Mouse (Mus musculus) kidney, postnatal 36 days (tissue): ENCODE data around the gene Rragd.
"Not testable (repeated sequence)": the region's sequence is repeated elsewhere in the genome, so short reads cannot be mapped to it uniquely, and the experiment has no call there.

Experiments used
- DNase-seq, 2 experiments: peaks; one replicate each; pipeline ENCODE4 v3.0.0; 2021 to 2022; ENCODE audit warnings: mixed read lengths in 2 of 2

Rragd gene

DNA sequence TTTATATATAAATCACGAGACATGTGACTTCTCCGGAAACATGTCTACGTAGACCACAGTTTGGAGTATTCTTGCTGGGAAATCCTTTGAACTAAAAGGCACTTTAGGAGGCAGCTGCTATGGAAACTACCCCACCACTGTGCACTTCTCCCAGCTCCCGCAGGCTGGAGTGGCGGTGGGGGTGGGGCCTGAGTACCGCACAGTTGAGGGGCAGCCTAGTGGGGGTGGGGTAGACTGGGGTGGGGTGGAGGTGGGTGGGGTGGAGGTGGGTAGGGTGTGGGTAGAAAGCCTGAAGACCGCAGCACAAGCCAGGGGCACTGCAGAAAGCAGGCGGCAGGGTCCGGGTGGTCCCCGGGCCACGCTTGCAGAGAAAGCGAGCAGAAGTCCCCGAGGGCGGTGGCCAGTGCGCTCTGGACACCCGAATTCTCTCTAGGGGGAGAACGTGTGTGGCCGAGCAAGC lies at the start of gene Rragd:
Gene Rragd (plus strand): TSS at position 322 of the 460 bp plus-strand sequence.
- peak; percentile 17 to 52 for DNase-seq

DNA sequence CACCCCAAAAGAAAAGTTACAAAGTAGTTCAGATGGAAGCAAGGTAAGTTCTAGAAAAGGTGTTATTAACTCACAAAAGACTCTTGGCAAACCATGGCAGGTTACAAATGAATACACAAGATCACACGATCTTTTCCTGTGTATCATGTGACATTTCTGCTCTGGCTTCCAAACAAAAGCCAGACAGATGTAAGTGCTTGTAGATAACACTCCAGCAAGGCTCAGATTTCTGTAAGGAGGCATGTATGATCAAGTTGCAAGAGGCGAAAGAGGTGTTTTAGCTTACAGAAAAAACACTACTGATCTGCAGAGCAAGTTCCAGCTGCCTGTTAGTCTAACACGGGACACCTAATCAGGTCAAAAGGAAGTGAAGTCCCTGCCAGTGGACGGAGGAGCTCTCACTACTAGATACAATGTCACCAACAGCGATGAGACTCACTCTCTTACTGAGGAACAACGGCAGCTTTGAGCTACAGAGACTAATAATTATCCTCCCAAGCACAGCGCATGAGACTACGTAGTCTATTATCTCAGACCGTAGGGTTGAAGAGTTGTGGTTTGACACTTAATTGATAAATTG lies 46.0 kb upstream of the Rragd start:
- DNase-seq: no peak

DNA sequence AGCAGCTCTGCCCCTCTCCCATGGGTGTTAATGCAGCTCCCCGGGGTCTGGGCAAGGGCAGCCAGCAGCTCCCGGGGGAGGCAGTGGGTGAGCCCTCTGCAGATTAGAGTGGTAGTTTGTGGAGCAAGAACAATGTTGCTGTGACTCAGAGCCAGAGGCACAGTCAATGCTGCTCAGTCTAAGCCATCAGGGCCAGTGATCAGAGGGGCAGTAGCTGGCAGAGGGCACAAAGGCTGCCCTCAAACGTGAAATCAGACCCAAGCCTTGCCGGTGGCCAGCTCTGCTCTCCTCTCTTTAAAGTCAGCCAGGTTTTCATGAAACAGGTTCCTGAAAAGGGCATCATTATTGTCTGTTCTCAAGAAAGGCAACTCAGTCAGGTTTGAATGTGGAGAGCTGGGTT lies 43.3 kb upstream of the Rragd start:
- no peak for DNase-seq

DNA sequence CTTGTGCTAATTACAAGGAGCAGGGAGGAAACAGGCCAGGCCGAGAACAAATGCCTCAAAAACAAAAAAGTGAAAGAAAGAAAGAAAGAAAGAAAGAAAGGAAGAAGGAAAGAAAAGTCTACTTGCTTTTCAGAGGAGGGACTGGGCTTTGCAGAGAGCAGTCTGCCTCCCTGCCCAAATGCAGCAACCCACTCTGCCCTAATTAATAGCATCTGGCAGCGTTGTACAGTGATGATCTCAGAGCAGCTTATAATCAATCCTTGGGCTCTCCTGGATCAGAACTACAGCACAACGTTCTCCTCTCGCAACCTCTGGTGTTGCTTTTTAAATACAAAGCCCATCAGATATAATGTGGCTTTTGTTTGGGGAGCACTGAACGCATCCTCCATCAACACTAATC lies 42.9 kb upstream of the Rragd start:
- DNase-seq: no peak

DNA sequence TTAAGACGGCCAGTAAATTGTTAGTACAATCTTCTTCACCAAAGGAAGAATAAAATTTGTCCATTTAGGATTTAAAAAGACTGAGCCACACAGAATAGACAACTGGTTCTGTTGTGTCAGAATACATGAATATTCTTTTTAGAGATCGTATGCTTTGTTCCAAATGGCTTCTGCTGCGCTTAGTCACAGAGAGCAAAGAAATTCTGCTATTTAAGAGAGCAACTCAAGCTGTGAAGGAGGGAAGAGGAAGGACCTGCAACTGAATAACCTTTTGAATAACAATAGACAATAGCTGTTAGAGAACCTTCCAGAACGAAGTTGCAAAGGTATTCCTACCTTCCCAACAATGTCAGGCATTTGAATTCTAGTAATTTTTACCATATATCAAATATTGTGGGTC lies 41.9 kb upstream of the Rragd start:
- no peak for DNase-seq

DNA sequence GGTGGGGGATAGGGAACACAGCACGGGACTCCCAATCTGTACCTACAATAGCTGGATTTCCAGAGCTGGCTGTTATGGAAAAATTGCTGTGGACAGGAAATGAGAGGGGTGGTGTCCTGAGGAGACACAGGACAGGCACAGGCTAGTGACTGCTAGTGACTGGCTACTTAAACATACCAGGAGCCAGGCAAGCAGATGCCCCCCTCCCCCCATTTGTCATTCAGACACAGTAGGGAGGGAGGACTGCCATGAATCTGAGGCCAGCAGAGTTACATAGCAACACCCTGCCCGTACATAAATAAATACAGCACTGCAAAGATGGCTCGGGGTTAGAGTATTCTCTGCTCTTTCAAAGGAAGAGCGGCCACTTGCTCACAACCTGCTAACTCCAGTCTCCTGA lies 35.2 kb upstream of the Rragd start:
- DNase-seq: no peak

DNA sequence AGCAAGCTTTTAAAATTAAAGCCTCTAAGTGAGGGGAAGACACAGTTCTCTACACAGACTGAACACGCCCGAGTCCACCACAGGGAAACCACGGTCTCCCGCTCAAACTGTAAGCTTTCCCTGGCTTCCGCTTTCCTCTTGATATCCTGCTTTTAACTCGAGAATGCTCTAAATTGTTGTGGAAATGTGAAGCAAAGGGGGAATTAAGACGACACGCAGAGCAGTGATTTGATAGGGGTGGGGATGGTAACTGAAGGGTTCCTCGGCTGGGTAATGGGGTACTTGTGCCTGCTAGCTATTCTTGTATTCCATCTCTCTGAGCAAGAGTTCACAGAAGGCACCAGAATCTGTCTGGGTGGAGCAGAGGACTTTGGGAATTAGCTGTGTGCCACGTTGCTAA lies 34.1 kb upstream of the Rragd start:
- DNase-seq: no peak

DNA sequence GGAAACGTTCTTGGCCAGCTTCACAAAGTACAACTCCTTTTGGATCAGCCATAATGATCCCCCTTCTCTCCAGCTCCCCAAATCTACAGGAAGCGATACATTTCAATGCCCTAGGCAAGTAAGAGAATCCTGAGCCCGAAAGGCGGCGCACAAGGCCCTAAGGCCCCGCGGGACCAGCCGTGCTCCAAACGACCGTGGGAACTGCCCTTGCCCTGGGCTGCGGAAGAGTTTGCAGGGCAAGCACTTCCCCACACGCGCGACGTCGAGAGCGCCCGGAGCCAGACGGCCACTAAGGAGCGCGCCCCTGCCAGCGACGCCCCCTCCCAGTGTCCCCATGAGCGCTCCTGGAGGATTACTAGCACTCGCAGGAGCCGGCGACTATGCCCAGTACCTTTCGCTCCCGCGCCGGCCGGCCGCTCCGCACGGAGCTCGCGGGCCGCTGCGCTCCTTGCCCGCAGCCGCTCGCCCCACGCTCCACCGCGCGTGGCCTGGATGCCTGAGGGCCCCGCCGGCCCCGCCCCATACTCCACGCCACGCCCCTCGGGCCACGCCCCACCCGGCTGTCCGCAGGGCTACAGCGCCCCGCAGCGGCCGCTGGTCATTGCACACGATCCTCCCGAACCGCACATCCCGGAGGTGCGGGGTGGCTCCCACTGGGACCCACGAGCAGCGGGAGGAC lies 32.3 kb upstream of the Rragd start, which contains the start of gene Ankrd6:
Gene Ankrd6 (minus strand): TSS at position 486 of the 679 bp plus-strand sequence.
- DNase-seq: peak; percentile 56 to 88

DNA sequence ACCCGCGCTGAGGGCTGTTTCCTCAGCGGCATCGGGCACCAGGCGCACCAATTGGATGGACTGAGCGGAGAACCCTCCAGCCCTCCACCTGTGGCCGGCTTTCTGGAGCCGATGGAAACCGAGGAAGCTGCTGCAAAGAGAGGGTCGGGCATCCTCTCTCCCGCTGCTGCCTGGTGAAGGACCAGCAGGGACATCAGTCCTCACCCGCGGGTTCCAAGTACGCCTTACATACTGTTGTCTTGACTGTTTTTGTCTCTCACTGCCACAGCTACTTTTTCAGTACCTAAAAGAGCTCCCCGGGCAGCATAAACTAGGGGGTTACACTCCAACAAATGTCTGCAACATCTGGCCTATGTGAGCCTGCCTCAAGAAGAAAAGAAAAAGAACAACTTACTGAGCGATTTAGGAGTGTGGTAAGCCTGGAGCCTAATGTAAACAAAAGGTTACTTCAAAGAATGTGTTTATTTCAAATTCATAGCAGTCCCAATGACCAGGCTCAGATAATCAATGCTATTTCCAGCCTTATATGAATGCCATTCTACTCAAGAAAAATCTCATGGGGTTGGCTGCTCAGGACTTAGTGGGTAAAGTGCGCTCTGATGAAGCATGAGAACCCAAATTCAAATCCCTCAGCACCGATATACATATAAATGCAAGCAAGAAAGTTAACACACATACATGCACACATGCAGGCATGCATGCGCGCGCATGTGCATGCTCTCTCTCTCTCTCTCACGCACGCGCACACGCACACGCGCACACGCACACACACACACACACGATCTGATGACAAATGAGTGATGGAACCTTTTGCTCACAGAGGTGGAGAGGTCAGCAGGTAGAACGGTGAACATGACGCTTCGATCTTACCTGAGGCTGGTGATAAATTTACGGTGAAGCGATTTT lies 31.5 kb upstream of the Rragd start:
- no peak for DNase-seq

DNA sequence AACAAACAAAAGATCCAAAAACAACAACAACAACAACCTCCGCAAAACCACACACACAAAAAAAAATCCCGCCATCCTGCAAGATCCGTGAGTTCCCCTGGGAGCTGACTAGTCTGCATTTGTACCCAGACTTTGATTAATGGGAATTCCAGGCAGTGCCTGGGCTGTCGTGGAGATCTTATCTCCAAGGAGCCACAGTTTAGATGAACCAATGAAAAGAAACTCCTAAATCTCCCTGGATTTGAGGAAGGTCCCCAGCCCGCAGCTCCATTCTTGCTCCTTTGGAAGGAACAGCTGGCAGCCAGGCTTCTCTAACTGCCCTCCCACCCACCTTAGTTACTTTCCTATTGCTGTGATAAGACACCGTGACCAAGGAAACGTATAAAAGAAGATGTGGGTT lies 30.2 kb upstream of the Rragd start:
- no peak for DNase-seq

DNA sequence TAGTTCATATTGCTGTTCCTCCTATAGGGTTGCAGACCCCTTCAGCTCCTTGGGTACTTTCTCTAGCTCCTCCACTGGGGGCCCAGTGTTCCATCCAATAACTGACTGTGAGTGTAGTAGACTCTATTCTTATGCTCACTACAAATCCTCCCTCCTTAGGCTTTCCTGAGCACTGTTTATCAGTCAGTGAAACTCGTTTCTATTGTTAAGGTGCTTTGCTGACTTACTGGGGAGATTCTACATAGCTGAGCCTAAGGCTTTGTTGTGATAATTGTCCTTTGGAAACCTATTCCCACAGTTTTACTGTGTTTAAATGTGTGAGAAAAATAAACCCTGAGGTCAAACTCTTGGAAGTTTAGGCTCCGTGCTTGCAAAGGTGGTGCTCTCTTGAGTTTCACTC lies 26.4 kb upstream of the Rragd start:
- DNase-seq: no peak

DNA sequence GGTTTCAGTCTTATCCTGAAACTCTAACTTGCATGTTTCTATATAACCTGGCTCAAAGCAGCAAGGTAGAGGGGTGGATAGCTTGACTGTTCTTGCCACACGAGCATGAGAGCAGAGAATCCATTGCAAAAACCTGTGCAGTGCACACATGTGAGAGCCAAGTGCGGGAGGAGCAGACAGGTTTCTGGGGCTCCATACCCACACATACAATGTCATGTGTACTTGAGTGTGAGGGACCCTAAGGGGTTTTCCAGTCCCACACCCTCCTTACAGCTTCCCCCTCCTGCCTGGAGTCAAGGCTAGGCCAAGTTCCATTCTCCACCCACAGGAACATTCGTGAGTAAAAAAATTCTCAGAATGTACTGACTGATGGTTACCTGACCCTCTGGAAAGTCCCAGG lies 21.4 kb upstream of the Rragd start:
- no peak for DNase-seq

DNA sequence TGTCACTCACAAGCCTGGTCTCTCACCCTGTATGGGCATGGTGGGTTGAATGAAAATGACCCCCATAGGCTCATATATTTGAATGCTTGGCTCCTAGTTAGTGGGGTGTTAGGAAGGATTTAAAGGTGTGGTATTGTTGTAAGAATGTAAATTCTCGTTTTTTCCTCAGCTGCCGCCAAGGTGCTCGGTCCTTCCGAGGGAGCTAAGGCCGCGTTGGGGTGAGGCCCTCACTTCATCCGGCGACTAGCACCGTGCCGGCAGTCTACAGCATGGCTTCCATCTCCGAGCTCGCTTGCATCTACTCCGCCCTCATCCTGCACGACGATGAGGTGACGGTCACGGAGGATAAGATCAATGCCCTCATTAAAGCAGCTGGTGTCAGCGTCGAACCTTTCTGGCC lies 18.2 kb upstream of the Rragd start:
- not testable (repeated sequence) for DNase-seq

DNA sequence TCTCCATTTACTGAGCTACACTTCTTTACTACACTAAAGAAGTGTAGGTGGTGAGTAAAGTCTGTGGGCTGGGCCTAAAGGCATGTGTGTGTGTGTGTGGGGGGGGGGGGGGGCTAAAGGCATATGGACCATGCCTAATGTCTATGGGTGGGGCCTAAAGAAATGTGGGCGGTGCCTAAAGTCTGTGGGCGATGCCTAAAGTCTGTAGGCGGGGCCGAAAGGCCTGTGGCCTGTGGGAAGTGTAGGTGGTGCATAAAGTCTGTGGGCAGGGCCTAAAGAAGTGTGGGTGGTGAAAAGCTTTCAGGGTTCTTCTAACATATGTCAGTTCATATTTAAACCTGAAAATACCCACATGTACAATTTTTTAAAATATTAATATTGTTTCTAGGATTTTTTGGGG lies 5.5 kb upstream of the Rragd start:
- no peak for DNase-seq

DNA sequence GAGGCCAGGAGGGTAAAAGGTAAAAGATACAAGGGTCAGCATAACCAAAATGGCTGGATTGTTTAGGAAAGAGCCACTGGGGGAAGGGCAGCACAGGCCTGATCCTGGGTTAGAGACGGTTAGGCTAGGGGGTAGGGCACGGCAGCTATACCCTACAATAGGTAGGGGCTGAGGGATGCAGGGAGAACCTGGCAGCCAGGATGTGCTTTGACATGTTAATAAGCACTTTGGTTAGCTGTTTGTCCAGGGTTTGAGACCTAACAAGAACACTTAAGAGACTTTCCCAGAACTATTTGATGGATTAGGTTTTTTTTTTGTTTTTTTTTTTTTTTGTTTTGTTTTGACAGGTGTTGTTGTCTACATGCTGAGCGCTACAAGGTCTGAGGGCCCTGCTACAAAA lies 2.8 kb upstream of the Rragd start:
- DNase-seq: no peak

DNA sequence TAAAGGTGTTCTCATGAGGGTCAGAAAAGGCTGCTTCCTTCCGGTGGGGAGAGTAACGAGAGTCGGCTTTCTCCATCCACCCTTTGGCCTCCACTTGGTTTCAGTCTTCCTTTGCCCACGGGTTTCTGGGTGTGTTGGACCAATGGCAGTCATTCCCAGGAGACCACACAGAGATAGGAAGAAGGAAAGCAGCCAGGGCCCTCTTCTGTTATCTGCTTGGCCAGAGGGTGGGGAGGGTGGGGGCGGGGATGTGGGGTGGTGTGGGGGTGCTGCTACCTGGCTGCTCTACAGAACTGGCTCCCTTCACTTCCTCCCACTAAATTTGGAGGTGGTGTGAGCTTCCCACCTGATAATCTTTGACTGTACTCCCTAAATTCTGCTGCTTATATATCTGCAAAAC lies 1.2 kb upstream of the Rragd start:
- DNase-seq: no peak

DNA sequence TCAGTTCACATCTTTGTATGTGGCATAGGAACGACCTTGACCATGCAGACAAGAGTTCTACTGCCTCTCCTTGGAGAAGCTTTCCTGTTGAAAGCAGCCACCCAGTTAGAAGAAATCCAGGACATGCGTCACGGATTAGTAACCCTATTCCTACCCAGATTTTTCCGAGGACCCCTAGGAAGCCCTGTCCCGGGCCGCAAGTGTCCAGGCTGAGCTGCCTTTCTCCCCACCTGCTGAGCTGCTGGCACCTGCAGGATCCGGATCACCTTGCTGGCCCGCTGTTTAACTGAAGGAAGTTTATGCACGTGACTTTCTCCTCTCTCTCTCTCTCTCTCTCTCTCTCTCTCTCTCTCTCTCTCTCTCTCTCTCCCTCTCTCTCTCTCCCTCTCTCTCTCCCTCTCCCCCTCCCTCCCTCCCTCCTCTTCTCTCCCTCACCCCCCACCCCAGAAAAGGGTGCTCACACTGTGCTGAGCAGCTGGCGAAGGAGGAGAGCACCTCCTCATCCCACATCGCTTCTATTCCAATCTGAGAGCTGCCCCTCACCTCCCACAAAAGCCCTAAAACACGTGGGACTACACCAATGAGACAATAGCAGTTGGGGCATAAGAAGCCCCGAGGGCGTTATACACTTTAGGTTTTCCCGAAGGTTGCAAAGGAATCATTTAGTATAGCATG lies 659 bp upstream of the Rragd start:
- peak; percentile 46 to 47 for DNase-seq

DNA sequence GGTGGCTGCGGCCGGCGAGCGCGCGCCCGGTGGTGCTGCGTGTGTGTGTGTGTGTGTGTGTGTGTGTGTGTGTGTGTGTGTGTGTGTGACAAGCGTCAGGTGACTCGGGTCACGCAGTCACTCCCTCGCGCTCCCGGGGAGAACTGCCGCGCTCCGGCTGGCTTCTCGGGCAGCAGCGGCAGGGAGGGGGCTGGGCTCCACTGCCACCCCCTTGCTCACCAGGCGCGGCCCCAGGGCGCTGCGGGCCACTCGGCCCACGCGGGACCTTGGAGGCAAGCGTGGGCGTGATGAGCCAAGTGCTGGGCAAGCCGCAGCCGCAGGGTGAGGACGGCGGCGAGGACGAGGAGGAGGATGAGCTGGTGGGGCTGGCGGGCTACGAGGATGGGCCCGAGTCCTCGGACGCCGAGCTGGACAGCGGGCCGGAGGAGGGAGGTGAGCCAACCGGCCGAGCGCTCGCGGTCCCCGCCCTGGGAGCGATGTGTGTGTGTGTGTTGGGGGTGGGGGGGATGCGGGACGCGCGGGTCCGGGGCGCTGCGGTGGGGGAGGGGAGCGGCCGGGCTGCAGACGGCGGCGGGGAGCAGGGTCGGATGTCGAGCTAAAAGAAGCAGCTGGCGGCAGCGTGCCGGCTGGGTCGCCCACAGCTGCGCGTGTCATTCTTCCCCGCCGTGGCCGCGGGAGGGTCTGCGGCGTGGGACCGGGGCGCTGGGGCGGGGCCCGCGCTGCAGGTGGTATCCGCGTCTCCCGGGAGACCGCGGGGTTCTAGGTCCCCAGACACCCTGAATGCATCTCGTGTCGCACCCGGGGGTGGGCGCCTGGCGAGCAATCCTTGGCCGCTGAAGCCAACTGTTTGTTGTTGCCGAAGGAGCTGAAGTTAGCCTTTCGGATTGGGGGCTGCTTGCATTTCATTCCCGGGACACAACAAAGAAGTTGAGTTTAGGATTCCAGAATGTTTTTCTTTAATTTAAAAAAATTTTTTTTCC lies 629 bp downstream of the Rragd start:
- DNase-seq: peak; percentile 83

DNA sequence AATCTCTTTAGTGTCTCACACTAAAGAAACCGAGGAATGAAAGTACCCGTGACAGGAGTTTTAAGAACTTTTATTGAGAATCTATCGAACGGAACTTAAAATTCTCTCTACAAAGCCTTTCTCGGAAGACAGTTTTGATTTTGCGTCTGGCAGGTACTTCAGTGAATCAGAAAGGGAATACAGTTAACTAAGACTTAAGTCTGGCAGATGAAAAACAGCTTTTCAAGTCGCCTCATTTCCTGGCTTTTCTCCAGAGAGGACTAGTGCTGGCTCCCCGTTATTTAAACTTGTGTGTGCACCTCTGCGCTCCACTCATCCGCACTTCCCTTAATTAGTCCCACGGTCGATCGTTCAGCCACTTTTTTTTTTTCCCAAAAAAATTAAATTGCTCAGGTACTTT lies 1.4 kb downstream of the Rragd start:
- no peak for DNase-seq

DNA sequence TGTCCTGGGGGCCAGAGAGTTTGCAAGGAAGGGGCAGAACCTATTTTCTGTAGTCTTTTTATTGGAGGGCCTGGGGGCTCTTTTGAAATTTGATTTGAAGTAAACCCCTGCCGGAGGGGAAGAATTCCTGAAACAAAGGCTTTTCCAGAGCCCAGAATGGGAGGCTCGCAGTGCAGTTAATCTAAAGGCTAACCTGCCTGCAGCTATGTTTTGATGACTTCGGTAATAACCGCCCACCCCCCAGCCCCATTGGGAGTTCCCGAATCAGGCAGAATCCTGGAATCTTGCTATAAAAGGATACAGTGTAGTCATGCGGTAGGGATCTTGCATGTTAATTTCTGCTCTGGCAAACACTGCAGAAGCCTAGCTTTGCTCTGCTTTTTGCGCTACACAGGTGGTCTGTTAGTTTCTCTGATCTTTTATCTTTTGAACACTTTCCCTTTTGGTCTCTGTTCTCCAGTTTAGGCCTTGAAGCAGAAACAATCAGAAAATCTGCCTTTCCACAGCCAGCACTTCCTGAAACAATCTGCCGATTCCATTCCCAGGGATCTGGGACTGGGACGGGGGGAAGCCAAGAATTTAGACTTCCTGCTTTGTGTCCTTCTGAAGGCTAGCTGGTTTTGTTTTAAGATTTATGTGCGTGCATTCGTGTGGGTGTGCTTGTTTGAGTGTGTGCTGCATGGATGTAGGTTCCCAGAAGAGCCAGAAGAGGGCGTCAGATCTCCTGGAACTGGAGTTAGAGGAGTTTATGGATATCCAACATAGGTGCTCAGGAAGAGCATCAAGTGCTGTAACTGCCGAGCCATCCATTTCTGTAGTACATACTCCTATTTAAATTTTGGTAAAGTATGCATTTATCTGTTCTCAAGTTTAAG lies 2.2 kb downstream of the Rragd start:
- DNase-seq: peak in 1 of 2 experiments; percentile 19

DNA sequence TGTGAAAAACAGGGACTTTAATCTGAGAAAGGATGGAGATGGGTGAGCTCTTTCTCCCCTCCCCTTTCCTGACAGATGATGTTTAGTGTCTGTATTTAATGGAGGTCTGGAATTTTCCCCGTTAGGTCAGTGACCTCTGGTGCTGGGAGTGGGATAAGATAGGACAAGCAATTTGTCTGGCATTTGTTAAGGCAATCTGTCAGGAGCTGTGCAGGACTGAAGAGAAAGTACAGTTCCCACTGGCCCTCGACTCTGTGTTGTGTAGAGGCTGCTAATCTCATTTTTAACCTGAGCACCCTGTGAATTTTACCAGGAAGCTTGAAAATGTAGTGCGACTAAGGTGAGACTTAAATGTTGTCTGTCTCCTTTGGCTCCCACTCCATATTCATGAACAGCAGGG lies 2.8 kb downstream of the Rragd start:
- no peak for DNase-seq
